Mouse (Mus musculus) ES-CJ7 (cell line): ENCODE data around the gene Nme7.
A peak's percentile ranks its signal among the peaks of the same experiment; 100 is the strongest.

Experiments used
- DNase-seq: peaks from one replicate; pipeline ENCODE4 v3.0.0; 2011; ENCODE audit warnings: low read depth, low spot score

The Nme7 gene

GRCm38 (mm10) chr1:164320731-164321130 lies 16.8 kb downstream of the Nme7 start:
- DNase-seq, result no peak

- DNase-seq, result no peak
Measured at GRCm38 (mm10) chr1:164321408-164321807, 17.5 kb downstream of the Nme7 start.

- DNase-seq, result no peak
Measured at GRCm38 (mm10) chr1:164322987-164323650, 19.2 kb downstream of the Nme7 start.

GRCm38 (mm10) chr1:164324221-164324620 lies 20.3 kb downstream of the Nme7 start:
- no peak for DNase-seq

- DNase-seq, result no peak
Measured at GRCm38 (mm10) chr1:164324878-164325277, 21.0 kb downstream of the Nme7 start.

- DNase-seq, result no peak
Measured at GRCm38 (mm10) chr1:164326600-164327155, 22.8 kb downstream of the Nme7 start.

GRCm38 (mm10) chr1:164327764-164328163 lies 23.8 kb downstream of the Nme7 start:
- DNase-seq, result no peak

- DNase-seq, result no peak
Measured at GRCm38 (mm10) chr1:164332559-164332958, 28.6 kb downstream of the Nme7 start.

- DNase-seq, result no peak
Measured at GRCm38 (mm10) chr1:164335435-164335834, 31.5 kb downstream of the Nme7 start.

GRCm38 (mm10) chr1:164335846-164336245 lies 31.9 kb downstream of the Nme7 start:
- DNase-seq, result peak; percentile 60

GRCm38 (mm10) chr1:164342161-164342560 lies 38.2 kb downstream of the Nme7 start:
- DNase-seq, result peak; percentile 76

- DNase-seq, result no peak
Measured at GRCm38 (mm10) chr1:164353443-164353842, 49.5 kb downstream of the Nme7 start.

- no peak for DNase-seq
Measured at GRCm38 (mm10) chr1:164357995-164358394, 54.1 kb downstream of the Nme7 start.

- no peak for DNase-seq
Measured at GRCm38 (mm10) chr1:164361997-164362396, 58.1 kb downstream of the Nme7 start.

- peak; percentile 85 for DNase-seq
Measured at GRCm38 (mm10) chr1:164366156-164367128, 62.5 kb downstream of the Nme7 start.

GRCm38 (mm10) chr1:164368152-164368551 lies 64.2 kb downstream of the Nme7 start:
- DNase-seq, result no peak

GRCm38 (mm10) chr1:164369781-164370180 lies 65.9 kb downstream of the Nme7 start:
- no peak for DNase-seq

GRCm38 (mm10) chr1:164373029-164373428 lies 69.1 kb downstream of the Nme7 start:
- peak; percentile 66 for DNase-seq

GRCm38 (mm10) chr1:164374020-164374419 lies 70.1 kb downstream of the Nme7 start:
- no peak for DNase-seq

- DNase-seq, result peak; percentile 64
Measured at GRCm38 (mm10) chr1:164375626-164376025, 71.7 kb downstream of the Nme7 start.

- peak; percentile 98 for DNase-seq
Measured at GRCm38 (mm10) chr1:164376761-164377487, 73.0 kb downstream of the Nme7 start.

GRCm38 (mm10) chr1:164383621-164384020 lies 79.7 kb downstream of the Nme7 start:
- DNase-seq, result no peak
